Mouse (Mus musculus) liver, postnatal 0 days (tissue): ENCODE measurements around the gene Sacs.
"Not testable (repeated sequence)": the region's sequence is repeated elsewhere in the genome, so short reads cannot be mapped to it uniquely, and the experiment has no call there.

Experiments
- CTCF ChIP-seq: sonication (generic); IDR thresholded peaks from 2 replicates; pipeline ENCODE4 v1.5.1; 2016; ENCODE audit warnings: antibody characterized with exemption, low read depth
- EP300 ChIP-seq: IDR thresholded peaks from 2 replicates; pipeline ENCODE4 v1.6.1; 2016; ENCODE audit warnings: antibody characterized with exemption, low read depth, mild to moderate bottlenecking

- not testable (repeated sequence) for TF ChIP-seq CTCF, EP300
These were observed 10.9 kb upstream of the Sacs start for GRCm38 (mm10) chr14:61127365-61127764.
